Mouse (Mus musculus): ENCODE results near the gene Rcor3.

DNA sequence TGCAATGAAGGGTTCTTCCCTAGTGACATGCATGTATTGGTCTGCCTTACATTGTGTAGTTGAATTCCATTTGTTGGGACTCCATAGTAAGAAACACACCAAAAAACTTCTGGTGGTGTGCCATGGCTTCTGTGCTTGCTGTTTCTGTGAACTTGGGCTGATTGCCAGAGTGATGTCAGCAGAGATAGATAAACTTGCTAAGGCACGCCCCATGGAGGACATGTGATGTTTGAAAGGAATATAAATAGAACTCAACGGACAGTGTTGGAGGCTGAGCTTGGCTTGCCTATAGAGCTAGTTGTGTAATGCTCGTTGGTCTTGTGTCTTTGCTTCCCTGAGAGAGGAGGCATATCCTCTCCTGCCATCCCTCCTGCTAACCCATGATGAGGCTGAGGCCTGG lies 42.0 kb upstream of the Rcor3 start:
- TF ChIP-seq GATA1 (IDR thresholded peaks at IDR 0.05; ENCODE audit: low read length) (no peak), TAL1 (IDR thresholded peaks at IDR 0.05; ENCODE audit: low read length) (no peak)
